Mouse (Mus musculus) cortical plate, adult 2 months (tissue): ENCODE data around the gene Pttg1ip.

ENCODE experiments used
- CTCF ChIP-seq: fragments of 200-500 bp; IDR thresholded peaks from 2 replicates; pipeline ENCODE4 v1.5.1; 2011; ENCODE audit warnings: mild to moderate bottlenecking, control low read depth, low read length; ENCODE audit not compliant: insufficient read depth; ENCODE audit errors: extremely low read depth
- POLR2A ChIP-seq: fragments of 200-500 bp; IDR thresholded peaks from 2 replicates; pipeline ENCODE4 v1.6.1; 2011; ENCODE audit warnings: mild to moderate bottlenecking, low read length, control low read depth; ENCODE audit not compliant: insufficient read depth; ENCODE audit errors: extremely low read depth

DNA sequence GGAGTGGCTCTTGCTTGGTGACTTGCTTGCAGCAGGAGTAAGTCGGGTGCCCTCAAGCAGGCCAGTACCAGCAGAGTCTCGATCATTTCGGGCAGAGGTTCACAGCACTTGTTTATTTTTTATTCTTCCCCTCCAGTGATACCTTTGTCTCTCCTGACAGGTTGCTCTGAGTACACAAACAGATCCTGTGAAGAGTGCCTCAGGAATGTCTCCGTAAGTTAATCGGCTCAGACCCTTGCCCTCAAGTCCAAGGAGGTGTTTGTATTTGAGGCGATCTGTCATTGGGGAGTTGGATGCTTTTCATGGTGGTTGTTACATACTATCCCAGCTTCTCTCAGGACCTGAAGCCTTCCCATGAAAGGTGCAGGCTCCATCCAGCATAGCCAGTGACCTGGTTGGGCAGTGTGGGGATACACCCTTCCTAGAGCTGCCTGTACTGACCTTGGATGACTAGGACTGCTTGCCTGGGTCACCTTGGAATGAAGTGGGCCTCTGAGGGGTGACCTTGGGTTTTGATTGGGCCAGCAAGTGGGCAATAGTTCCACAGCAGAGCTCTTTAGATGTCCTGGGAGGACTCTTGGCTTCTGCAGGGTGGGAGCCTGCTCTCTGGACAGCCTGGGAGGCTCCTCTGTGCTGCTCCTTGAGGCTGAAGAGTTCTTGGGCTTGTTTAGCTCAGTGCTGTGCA lies 5.7 kb downstream of the Pttg1ip start:
- TF ChIP-seq CTCF (no peak), POLR2A (no peak)
